ENCODE assay signal across 8 mouse cellular contexts in the genomic region with DNA sequence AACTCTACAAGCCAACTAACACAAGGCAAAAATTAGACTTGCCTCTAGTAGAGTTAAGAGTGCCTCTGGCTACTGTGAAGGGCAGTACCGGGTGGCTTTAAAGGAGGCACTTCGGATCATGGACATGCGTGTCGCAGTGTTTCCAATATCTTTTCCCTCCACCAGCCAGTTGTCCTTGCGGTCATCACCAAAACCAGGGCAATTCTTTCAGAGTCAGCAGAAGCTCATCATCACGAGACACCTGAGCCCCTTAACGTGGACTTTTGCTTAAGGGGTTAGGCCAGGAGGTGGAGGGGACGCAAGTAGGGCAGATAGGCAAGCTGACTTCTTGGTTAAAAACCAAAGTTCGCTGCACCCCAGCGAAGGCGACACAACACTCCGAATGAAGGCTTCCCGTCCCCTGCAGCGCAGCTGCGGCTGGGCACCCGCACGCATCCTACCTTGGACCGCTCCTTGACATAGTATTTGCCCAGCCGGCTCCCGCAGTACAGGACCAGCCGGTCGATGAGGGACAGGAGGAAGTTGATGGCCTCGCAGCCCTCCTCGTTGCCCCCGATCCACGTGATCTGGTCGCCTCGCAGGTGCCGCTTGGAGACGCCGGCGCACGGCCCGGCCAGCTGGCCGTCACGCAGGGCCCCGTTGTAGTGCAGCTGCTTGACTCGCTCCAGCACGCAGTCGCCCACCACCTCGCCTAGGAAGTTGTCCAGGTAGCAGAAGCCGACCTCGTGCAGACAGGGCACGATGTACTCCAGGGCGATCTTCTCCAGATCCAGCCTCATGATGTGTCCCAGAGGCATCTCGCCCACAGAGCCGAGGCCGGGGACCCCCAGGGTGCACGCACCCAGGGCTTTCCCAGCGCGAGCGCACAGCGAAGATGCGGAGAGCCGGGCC. TPM values are rescaled to one million over a fixed set of nuclear protein-coding genes. Genes with fewer than 3 reads are reported as not detected.
DNase-seq lines count a peak whose midpoint lies in the region; ATAC-seq lines count a peak whose summit lies in the region.

No protein-coding gene starts in this region.

- peaks cover 15% of the 10 kb centered on the region for H3K4me1 ChIP-seq in forebrain, embryonic 14.5 days (ENCODE audit: control insufficient read depth, insufficient read depth, low read length)
- H3K4me1 ChIP-seq in intestine, embryonic 14.5 days (replicated peaks; ENCODE audit: control insufficient read depth, insufficient read depth, low read length) = peaks cover 18% of the 10 kb centered on the region
- H3K4me1 ChIP-seq in liver, embryonic 15.5 days (replicated peaks) = peaks cover 22% of the 10 kb centered on the region
- peaks cover 24% of the 10 kb centered on the region for H3K4me1 ChIP-seq in neural tube, embryonic 12.5 days

- ATAC-seq in activated CD4-positive, CD25-positive, alpha-beta regulatory T cell, adult 4 months = peak; percentile 17
- ATAC-seq in forebrain, embryonic 14.5 days = peak; percentile 64
- peak; percentile 71 for ATAC-seq in intestine, embryonic 14.5 days (replicated peaks; ENCODE audit: low FRiP score, low TSS enrichment, low read depth)
- ATAC-seq in liver, embryonic 15.5 days (ENCODE audit: insufficient read depth) = peak; percentile 47
- ATAC-seq in neural tube, embryonic 12.5 days (ENCODE audit: low FRiP score, low read depth) = peak; percentile 67

- peak overlapping the region; percentile 74 for H3K9ac ChIP-seq in forebrain, embryonic 14.5 days (ENCODE audit: low read length)
- peak overlapping the region; percentile 79 for H3K9ac ChIP-seq in intestine, embryonic 14.5 days (ENCODE audit: low read length)
- H3K9ac ChIP-seq in liver, embryonic 15.5 days = peak overlapping the region; percentile 53
- peak overlapping the region; percentile 47 for H3K9ac ChIP-seq in neural tube, embryonic 12.5 days

- no peaks in the 10 kb centered on the region for H3K36me3 ChIP-seq in forebrain, embryonic 14.5 days (ENCODE audit: control insufficient read depth, insufficient read depth, low read length)
- no peaks in the 10 kb centered on the region for H3K36me3 ChIP-seq in intestine, embryonic 14.5 days (ENCODE audit: control insufficient read depth, insufficient read depth, low read length)
- H3K36me3 ChIP-seq in liver, embryonic 15.5 days (replicated peaks) = no peaks in the 10 kb centered on the region
- H3K36me3 ChIP-seq in neural tube, embryonic 12.5 days = no peaks in the 10 kb centered on the region

- H3K9me3 ChIP-seq in forebrain, embryonic 14.5 days (replicated peaks; ENCODE audit: control insufficient read depth, low read length) = no peaks in the 10 kb centered on the region
- H3K9me3 ChIP-seq in intestine, embryonic 14.5 days (ENCODE audit: control insufficient read depth, low read length) = no peaks in the 10 kb centered on the region
- H3K9me3 ChIP-seq in liver, embryonic 15.5 days (replicated peaks) = no peaks in the 10 kb centered on the region
- H3K9me3 ChIP-seq in neural tube, embryonic 12.5 days = no peaks in the 10 kb centered on the region

- H3K27ac ChIP-seq in forebrain, embryonic 14.5 days (ENCODE audit: low read depth, low read length) = no peak overlapping the region
- H3K27ac ChIP-seq in intestine, embryonic 14.5 days (ENCODE audit: low read depth) = peak overlapping the region; percentile 79
- no peak overlapping the region for H3K27ac ChIP-seq in liver, embryonic 15.5 days (replicated peaks)
- no peak overlapping the region for H3K27ac ChIP-seq in neural tube, embryonic 12.5 days

- no peaks in the 10 kb centered on the region for H3K27me3 ChIP-seq in forebrain, embryonic 14.5 days (replicated peaks; ENCODE audit: control insufficient read depth, insufficient read depth, low read length)
- H3K27me3 ChIP-seq in intestine, embryonic 14.5 days (replicated peaks; ENCODE audit: control insufficient read depth, insufficient read depth, low read length) = no peaks in the 10 kb centered on the region
- peaks cover 50% of the 10 kb centered on the region for H3K27me3 ChIP-seq in liver, embryonic 15.5 days
- H3K27me3 ChIP-seq in neural tube, embryonic 12.5 days (replicated peaks) = peaks cover 19% of the 10 kb centered on the region

- WGBS in forebrain, embryonic 14.5 days = 5% methylated on average over 55 of the region's 55 CpGs
- 1% methylated on average over 55 of the region's 55 CpGs for WGBS in intestine, embryonic 14.5 days
- WGBS in liver, embryonic 15.5 days (ENCODE audit: insufficient replicate concordance) = under 1% methylated on average over 55 of the region's 55 CpGs
- 3% methylated on average over 55 of the region's 55 CpGs for WGBS in neural tube, embryonic 12.5 days

- H3K4me2 ChIP-seq in forebrain, embryonic 14.5 days (ENCODE audit: low read length) = peak overlapping the region; percentile 100
- peak overlapping the region; percentile 86 for H3K4me2 ChIP-seq in intestine, embryonic 14.5 days (ENCODE audit: low read length)
- H3K4me2 ChIP-seq in liver, embryonic 15.5 days = peak overlapping the region; percentile 77
- peak overlapping the region; percentile 85 for H3K4me2 ChIP-seq in neural tube, embryonic 12.5 days (replicated peaks)

- peak; percentile 7 to 13 for DNase-seq in lung, adult 18-20 months
- DNase-seq in lung, postnatal 25 days (ENCODE audit: low spot score) = no peak
- peak; percentile 51 for DNase-seq in forebrain, embryonic 14.5 days (ENCODE audit: low spot score)
- DNase-seq in intestine, embryonic 14.5 days (ENCODE audit: low spot score) = no peak
- DNase-seq in yolk sac, embryonic 10.5 days (ENCODE audit: low spot score) = peak; percentile 40

- H3K4me3 ChIP-seq in forebrain, embryonic 14.5 days (ENCODE audit: low read depth, low read length) = peak overlapping the region; percentile 55
- peak overlapping the region; percentile 74 for H3K4me3 ChIP-seq in intestine, embryonic 14.5 days (ENCODE audit: low read depth, low read length)
- peak overlapping the region; percentile 59 for H3K4me3 ChIP-seq in liver, embryonic 15.5 days (replicated peaks)
- peak overlapping the region; percentile 46 for H3K4me3 ChIP-seq in neural tube, embryonic 12.5 days

RNA-seq across cellular contexts. Expression of gene Egln3, which starts 0.7 kb away (rescaled TPM):
- 1 to 10 TPM; 1.7 to 2.3 TPM for polyA plus RNA-seq in activated CD4-positive, CD25-positive, alpha-beta regulatory T cell, adult 4 months (2017; shearing (Covaris generic))
- 5.9 and 6.3 TPM in 2 replicates for polyA plus RNA-seq in forebrain, embryonic 14.5 days (2014; fragmentation: Nextera tagmentation; extraction: Ambion mirVana)
- polyA plus RNA-seq in intestine, embryonic 14.5 days (2014; fragmentation: Nextera tagmentation; extraction: Ambion mirVana) = 44.9 and 48.1 TPM in 2 replicates
- 2.3 and 3.5 TPM in 2 replicates for polyA plus RNA-seq in liver, embryonic 15.5 days (2015; fragmentation: Nextera tagmentation; extraction: Ambion mirVana)
- polyA plus RNA-seq in neural tube, embryonic 12.5 days (2016; fragmentation: Nextera tagmentation; extraction: Ambion mirVana) = 3.8 and 4.5 TPM in 2 replicates

Comparison
In these comparisons a context has a peak if more than half of its experiments do, and no peak if none do; other contexts are left out.
1. DNase-seq: peak in lung, adult 18-20 months (2 of 2), forebrain, embryonic 14.5 days (single experiment) and yolk sac, embryonic 10.5 days (single experiment); none in lung, postnatal 25 days (single experiment) and intestine, embryonic 14.5 days (single experiment).
2. ATAC-seq: peak in every context shown above with its lines; median percentile 71 in intestine, embryonic 14.5 days; 67 in neural tube, embryonic 12.5 days; 64 in forebrain, embryonic 14.5 days; 47 in liver, embryonic 15.5 days; 17 in activated CD4-positive, CD25-positive, alpha-beta regulatory T cell, adult 4 months.
3. Peak in every context shown above with its lines, with median percentiles within 50 percentile points of each other: H3K4me2 ChIP-seq, H3K4me3 ChIP-seq and H3K9ac ChIP-seq.